Mouse (Mus musculus): ENCODE data around the gene Ezh1.
"Not testable (repeated sequence)": the region's sequence is repeated elsewhere in the genome, so short reads cannot be mapped to it uniquely, and the experiment has no call there.

Ezh1 gene

GRCm38 (mm10) chr11:101168301-101168980 is 57.8 kb downstream of the Ezh1 start:
- no peak for DNase-seq (ENCODE audit: low spot score)

GRCm38 (mm10) chr11:101167963-101168300 is 58.3 kb downstream of the Ezh1 start:
- no peak for DNase-seq (ENCODE audit: low spot score)

- DNase-seq (ENCODE audit: low spot score), result no peak
These were observed 58.9 kb downstream of the Ezh1 start for GRCm38 (mm10) chr11:101167211-101167962.

GRCm38 (mm10) chr11:101166357-101166756 is 59.9 kb downstream of the Ezh1 start:
- no peak for DNase-seq (ENCODE audit: low spot score)

- DNase-seq (ENCODE audit: low spot score), result no peak
These were observed 61.3 kb downstream of the Ezh1 start for GRCm38 (mm10) chr11:101164677-101165580.

GRCm38 (mm10) chr11:101164351-101164665 is 62.0 kb downstream of the Ezh1 start:
- no peak for DNase-seq (ENCODE audit: low spot score)

GRCm38 (mm10) chr11:101163476-101164350 is 62.5 kb downstream of the Ezh1 start:
- DNase-seq (ENCODE audit: low spot score), result no peak

GRCm38 (mm10) chr11:101162772-101163171 is 63.5 kb downstream of the Ezh1 start:
- no peak for DNase-seq (ENCODE audit: low spot score)

GRCm38 (mm10) chr11:101162301-101162700 is 64.0 kb downstream of the Ezh1 start:
- DNase-seq (ENCODE audit: low spot score), result no peak

GRCm38 (mm10) chr11:101161551-101161950 is 64.7 kb downstream of the Ezh1 start:
- no peak for DNase-seq (ENCODE audit: low spot score)

- DNase-seq (ENCODE audit: low spot score), result not testable (repeated sequence)
These were observed 65.2 kb downstream of the Ezh1 start for GRCm38 (mm10) chr11:101160981-101161505.

GRCm38 (mm10) chr11:101160151-101160550 is 66.1 kb downstream of the Ezh1 start:
- DNase-seq (ENCODE audit: low spot score), result not testable (repeated sequence)

- DNase-seq (ENCODE audit: low spot score), result no peak
These were observed 70.4 kb downstream of the Ezh1 start, which contains the start of gene Tubg2 for GRCm38 (mm10) chr11:101155728-101156371. Gene Tubg2, plus strand, starts transcription at chr11:101155907.

GRCm38 (mm10) chr11:101155151-101155550 is 71.1 kb downstream of the Ezh1 start:
- DNase-seq (ENCODE audit: low spot score), result no peak

- DNase-seq (ENCODE audit: low spot score), result no peak
These were observed 71.6 kb downstream of the Ezh1 start for GRCm38 (mm10) chr11:101154648-101155047.

GRCm38 (mm10) chr11:101152825-101153224 is 73.4 kb downstream of the Ezh1 start:
- no peak for DNase-seq (ENCODE audit: low spot score)

GRCm38 (mm10) chr11:101151063-101151462 is 75.2 kb downstream of the Ezh1 start:
- no peak for DNase-seq (ENCODE audit: low spot score)

GRCm38 (mm10) chr11:101149178-101150105 is 76.8 kb downstream of the Ezh1 start:
- no peak for DNase-seq (ENCODE audit: low spot score)

GRCm38 (mm10) chr11:101148751-101149150 is 77.5 kb downstream of the Ezh1 start:
- no peak for DNase-seq (ENCODE audit: low spot score)

GRCm38 (mm10) chr11:101146377-101146776 is 79.9 kb downstream of the Ezh1 start:
- no peak for DNase-seq (ENCODE audit: low spot score)

Data from c-Kit-positive CD71-positive TER-119-positive erythroid progenitor cells, embryonic 14.5 days (primary cell).